Mouse (Mus musculus) neural tube, embryonic 14.5 days (tissue): ENCODE measurements around the gene Ndufb7. TPM values are rescaled to one million over a fixed set of nuclear protein-coding genes. Genes with fewer than 3 reads are reported as not detected.

ENCODE experiments used
- ATAC-seq: fragments of 200-750 bp; cut with Nextera tagmentation; 2 replicates; pipeline ENCODE4 v1.8.0; 2017; ENCODE audit warnings: low read depth, mild to moderate bottlenecking, moderate TSS enrichment, moderate library complexity
- H3K27ac ChIP-seq: fragments of 300-500 bp; sonication (generic); 2 replicates; pipeline ENCODE4 v1.5.1; 2014; ENCODE audit warnings: low read depth, mild to moderate bottlenecking, control low read depth, low read length, moderate library complexity, mixed read lengths
- H3K27me3 ChIP-seq: fragments of 300-500 bp; sonication (generic); 2 replicates; pipeline ENCODE4 v1.6.1; 2014; ENCODE audit warnings: low read length; ENCODE audit not compliant: control insufficient read depth, insufficient read depth
- H3K36me3 ChIP-seq: fragments of 300-500 bp; sonication (generic); 2 replicates; pipeline ENCODE4 v1.6.1; 2014; ENCODE audit warnings: low read length, mixed read lengths; ENCODE audit not compliant: control insufficient read depth, insufficient read depth
- H3K4me1 ChIP-seq: fragments of 300-500 bp; sonication (generic); 2 replicates; pipeline ENCODE4 v1.6.1; 2014; ENCODE audit warnings: low read length; ENCODE audit not compliant: control insufficient read depth, insufficient read depth
- H3K4me2 ChIP-seq: fragments of 300-500 bp; sonication (generic); 2 replicates; pipeline ENCODE4 v1.6.1; 2014; ENCODE audit warnings: mild to moderate bottlenecking, low read depth, low read length, control low read depth
- H3K4me3 ChIP-seq: fragments of 300-500 bp; sonication (generic); 2 replicates; pipeline ENCODE4 v1.5.1; 2014; ENCODE audit warnings: low read depth, low read length, control low read depth, mixed read lengths
- H3K9ac ChIP-seq: fragments of 300-500 bp; sonication (generic); replicated peaks from 2 replicates; pipeline ENCODE4 v1.6.1; 2014; ENCODE audit warnings: low read depth, mild to moderate bottlenecking, control low read depth, low read length, mixed read lengths
- H3K9me3 ChIP-seq: fragments of 300-500 bp; sonication (generic); 2 replicates; pipeline ENCODE4 v1.6.1; 2016; ENCODE audit warnings: low read length; ENCODE audit not compliant: control insufficient read depth
- WGBS: fragments of 180-500 bp; shearing (Covaris S2); extraction: QIAGEN DNeasy Blood & Tissue Kit; methylation state at CpG from one replicate; pipeline ENCODE4 v1.1.7; 2014; 5-methylcytosine and 5-hydroxymethylcytosine counted together
- polyA plus RNA-seq: library from polyadenylated mRNA; unstranded; fragments of >200 nt; fragmentation: Nextera tagmentation; extraction: Ambion mirVana; gene quantifications from 2 replicates; pipeline ENCODE4 v1.2.1, GENCODE M21; 2014

Gene Ndufb7
- polyA plus RNA-seq, 1 experiment from 2014 or later: 348 TPM

DNA sequence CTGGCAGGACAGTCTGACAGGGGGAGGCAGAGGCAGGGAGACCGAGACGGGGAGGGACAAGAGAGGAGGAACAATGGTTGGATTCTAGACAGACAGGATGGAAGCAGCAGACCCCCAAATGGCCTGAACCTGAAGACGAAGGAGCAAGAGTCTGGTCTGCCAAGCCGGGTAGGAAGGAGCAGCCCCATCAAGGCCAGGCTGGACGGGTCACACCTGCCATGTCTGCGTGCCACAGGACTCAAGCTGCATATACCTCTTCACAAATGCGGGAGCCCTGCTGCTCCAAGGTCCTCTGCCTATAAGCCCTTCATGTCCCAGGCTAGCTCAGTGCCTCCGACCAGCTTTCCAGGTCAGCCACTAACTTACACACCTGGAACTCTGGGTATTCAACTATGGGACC is 13.2 kb downstream of the Ndufb7 start:
- no peak overlapping the region for H3K4me3 ChIP-seq
- 95% methylated on average over 8 of the region's 8 CpGs for WGBS
- no peak overlapping the region for H3K4me2 ChIP-seq
- no peak for ATAC-seq
- no peaks in the 10 kb centered on the region; the same call in 1 of the 2 replicates for H3K36me3 ChIP-seq
- H3K4me1 ChIP-seq: peaks cover 9% of the 10 kb centered on the region; the same call in 1 of the 2 replicates
- H3K9me3 ChIP-seq: no peaks in the 10 kb centered on the region
- H3K27me3 ChIP-seq: no peaks in the 10 kb centered on the region
- H3K9ac ChIP-seq: no peak overlapping the region
- no peak overlapping the region for H3K27ac ChIP-seq

GRCm38 (mm10) chr8:83580826-83581225 is 14.4 kb downstream of the Ndufb7 start:
- H3K4me3 ChIP-seq: no peak overlapping the region
- no peak overlapping the region for H3K4me2 ChIP-seq
- H3K27me3 ChIP-seq: no peaks in the 10 kb centered on the region
- H3K9me3 ChIP-seq: no peaks in the 10 kb centered on the region
- 88% methylated on average over 8 of the region's 8 CpGs for WGBS
- H3K4me1 ChIP-seq: peaks cover 9% of the 10 kb centered on the region; the same call in 1 of the 2 replicates
- ATAC-seq: no peak
- H3K36me3 ChIP-seq: no peaks in the 10 kb centered on the region; the same call in 1 of the 2 replicates
- H3K27ac ChIP-seq: no peak overlapping the region
- no peak overlapping the region for H3K9ac ChIP-seq

- peaks cover under 1% of the 10 kb centered on the region; the same call in 1 of the 2 replicates for H3K4me1 ChIP-seq
- 91% methylated on average over 8 of the region's 8 CpGs for WGBS
- no peak overlapping the region for H3K27ac ChIP-seq
Measured at GRCm38 (mm10) chr8:83582226-83582625, 15.8 kb downstream of the Ndufb7 start.

DNA sequence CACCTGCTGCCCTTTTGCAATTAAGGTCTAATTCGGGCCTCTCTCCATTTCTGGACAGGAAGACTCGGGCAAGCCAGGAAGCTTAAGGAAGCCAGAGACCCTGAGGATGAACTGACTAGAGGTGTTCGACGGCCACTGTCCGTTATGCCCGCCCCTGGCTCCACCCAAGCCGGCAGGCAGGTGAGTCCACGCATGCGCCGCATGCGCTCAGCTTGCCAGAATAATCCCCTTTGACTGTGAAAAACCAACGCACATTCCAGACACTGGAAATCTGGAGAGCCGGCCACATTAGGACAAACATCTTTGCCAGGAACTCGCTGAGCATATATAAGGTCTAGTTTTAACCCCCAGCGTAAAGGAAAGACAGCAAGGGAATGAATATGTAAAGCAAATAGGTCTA is 16.8 kb downstream of the Ndufb7 start:
- peaks cover 4% of the 10 kb centered on the region; the same call in 1 of the 2 replicates for H3K4me1 ChIP-seq
- no peak overlapping the region for H3K9ac ChIP-seq
- H3K27me3 ChIP-seq: no peaks in the 10 kb centered on the region
- H3K4me2 ChIP-seq: no peak overlapping the region
- H3K4me3 ChIP-seq: no peak overlapping the region
- ATAC-seq: no peak
- no peaks in the 10 kb centered on the region for H3K9me3 ChIP-seq
- H3K36me3 ChIP-seq: no peaks in the 10 kb centered on the region; the same call in 1 of the 2 replicates
- WGBS: 91% methylated on average over 15 of the region's 15 CpGs
- H3K27ac ChIP-seq: no peak overlapping the region

More at GRCm38 (mm10) chr8:83582226-83582625, 15.8 kb downstream of the Ndufb7 start:
- H3K9ac ChIP-seq: no peak overlapping the region
- no peak overlapping the region for H3K4me2 ChIP-seq
- H3K36me3 ChIP-seq: no peaks in the 10 kb centered on the region; the same call in 1 of the 2 replicates
- H3K9me3 ChIP-seq: no peaks in the 10 kb centered on the region
- no peak for ATAC-seq
- H3K4me3 ChIP-seq: no peak overlapping the region
- H3K27me3 ChIP-seq: no peaks in the 10 kb centered on the region

DNA sequence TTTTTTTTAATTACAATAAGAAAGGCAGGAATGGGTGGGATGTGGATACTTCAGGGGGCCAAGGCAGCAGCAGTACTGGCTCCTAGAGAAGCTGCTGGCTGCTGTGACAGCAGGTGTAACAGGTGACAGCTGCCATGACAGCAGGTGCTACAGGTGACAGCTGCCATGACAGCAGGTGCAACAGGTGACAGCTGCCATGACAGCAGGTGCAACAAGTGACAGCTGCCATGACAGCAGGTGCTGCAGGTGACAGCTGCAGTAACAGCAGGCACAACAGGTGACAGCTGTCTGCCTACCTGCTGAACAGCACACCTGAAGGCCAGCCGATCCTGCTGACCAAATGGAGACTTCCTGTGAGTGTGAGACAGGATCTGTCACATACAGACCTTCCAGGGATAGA is 18.3 kb downstream of the Ndufb7 start:
- Histone ChIP-seq H3K27me3 (no peaks in the 10 kb centered on the region), H3K36me3 (peaks cover 2% of the 10 kb centered on the region; the same call in 1 of the 2 replicates), H3K27ac (no peak overlapping the region), H3K9ac (no peak overlapping the region), H3K9me3 (no peaks in the 10 kb centered on the region), H3K4me1 (peaks cover 16% of the 10 kb centered on the region; the same call in 1 of the 2 replicates), H3K4me2 (no peak overlapping the region), H3K4me3 (no peak overlapping the region)
- ATAC-seq: no peak
- 90% methylated on average over 1 of the region's 1 CpGs for WGBS

GRCm38 (mm10) chr8:83585333-83585732 is 18.9 kb downstream of the Ndufb7 start:
- Histone ChIP-seq H3K36me3 (peaks cover 2% of the 10 kb centered on the region; the same call in 1 of the 2 replicates), H3K9me3 (no peaks in the 10 kb centered on the region), H3K27me3 (no peaks in the 10 kb centered on the region), H3K4me3 (no peak overlapping the region), H3K27ac (no peak overlapping the region), H3K9ac (no peak overlapping the region), H3K4me1 (peaks cover 21% of the 10 kb centered on the region; the same call in 1 of the 2 replicates), H3K4me2 (no peak overlapping the region)
- WGBS: 78% methylated on average over 3 of the region's 3 CpGs
- no peak for ATAC-seq

DNA sequence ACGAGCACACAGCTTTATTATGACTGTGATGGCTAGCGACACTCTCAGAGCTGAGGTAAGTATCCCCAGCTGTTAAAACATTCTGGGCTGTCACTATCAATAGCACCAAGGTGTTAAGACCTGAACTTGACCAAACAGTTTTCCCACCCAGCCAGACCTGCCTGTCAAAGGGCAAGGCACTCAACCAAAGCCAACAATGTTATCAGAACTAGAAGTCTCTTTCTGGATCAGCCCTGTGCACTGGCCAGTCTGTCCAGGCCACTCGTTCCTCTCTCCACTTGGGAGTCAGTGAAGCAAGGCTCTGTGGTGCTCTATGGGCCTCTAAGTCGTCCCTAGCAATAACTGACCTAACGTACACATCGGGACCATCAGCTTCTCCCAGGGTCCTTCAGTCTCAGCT is 21.2 kb downstream of the Ndufb7 start:
- Histone ChIP-seq H3K4me1 (peaks cover 43% of the 10 kb centered on the region), H3K4me2 (no peak overlapping the region), H3K4me3 (no peak overlapping the region), H3K36me3 (peaks cover 4% of the 10 kb centered on the region; the same call in 1 of the 2 replicates), H3K27ac (no peak overlapping the region), H3K27me3 (no peaks in the 10 kb centered on the region), H3K9ac (no peak overlapping the region), H3K9me3 (no peaks in the 10 kb centered on the region)
- 89% methylated on average over 6 of the region's 6 CpGs for WGBS
- ATAC-seq: no peak

DNA sequence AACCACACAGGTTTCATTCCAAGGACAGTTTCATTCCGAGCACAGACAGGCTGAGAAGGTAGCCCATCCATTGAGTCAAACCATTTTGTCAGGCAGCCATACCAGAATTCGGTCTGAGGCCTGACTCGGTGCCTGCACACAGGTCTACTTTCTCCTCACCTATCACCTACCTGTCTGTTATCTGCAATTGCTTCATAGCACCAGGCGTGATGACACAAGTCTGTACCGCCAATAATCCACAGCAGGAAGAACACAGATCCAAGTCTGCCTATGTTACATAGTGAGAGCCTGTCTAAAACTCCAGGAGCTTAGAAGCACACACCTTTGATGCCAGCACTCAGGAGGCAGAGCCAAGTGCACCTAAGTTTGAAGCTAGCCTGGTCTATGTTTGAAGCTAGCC is 22.4 kb downstream of the Ndufb7 start:
- no peak for ATAC-seq
- no peak overlapping the region for H3K4me2 ChIP-seq
- WGBS: 98% methylated on average over 5 of the region's 5 CpGs

GRCm38 (mm10) chr8:83590488-83591023 is 24.1 kb downstream of the Ndufb7 start:
- peaks cover 47% of the 10 kb centered on the region for H3K4me1 ChIP-seq
- H3K9me3 ChIP-seq: no peaks in the 10 kb centered on the region
- 91% methylated on average over 7 of the region's 7 CpGs for WGBS
- H3K36me3 ChIP-seq: peaks cover 4% of the 10 kb centered on the region; the same call in 1 of the 2 replicates
- H3K9ac ChIP-seq: no peak overlapping the region
- no peak for ATAC-seq
- no peak overlapping the region; the same call in 1 of the 2 replicates for H3K4me3 ChIP-seq
- H3K27me3 ChIP-seq: no peaks in the 10 kb centered on the region
- H3K27ac ChIP-seq: no peak overlapping the region
- H3K4me2 ChIP-seq: peak overlapping the region; percentile 19

More for the DNA sequence above, 22.4 kb downstream of the Ndufb7 start:
- Histone ChIP-seq H3K27ac (no peak overlapping the region), H3K9me3 (no peaks in the 10 kb centered on the region), H3K4me3 (no peak overlapping the region), H3K9ac (no peak overlapping the region), H3K27me3 (no peaks in the 10 kb centered on the region), H3K36me3 (peaks cover 4% of the 10 kb centered on the region; the same call in 1 of the 2 replicates), H3K4me1 (peaks cover 47% of the 10 kb centered on the region)
